Mouse (Mus musculus) spleen, adult 2 months (tissue): Measurements from ENCODE around the gene Plekha4.

ENCODE experiments used
- CTCF ChIP-seq: fragments of 200-500 bp; IDR thresholded peaks from 2 replicates; pipeline ENCODE4 v1.5.1; 2011; ENCODE audit warnings: mild to moderate bottlenecking, inconsistent platforms; ENCODE audit not compliant: insufficient read depth, insufficient read length, insufficient replicate concordance; ENCODE audit errors: extremely low read depth
- POLR2A ChIP-seq: fragments of 200-500 bp; IDR thresholded peaks from 2 replicates; pipeline ENCODE4 v1.6.1; 2011; ENCODE audit warnings: low read depth, low read length, inconsistent platforms

DNA sequence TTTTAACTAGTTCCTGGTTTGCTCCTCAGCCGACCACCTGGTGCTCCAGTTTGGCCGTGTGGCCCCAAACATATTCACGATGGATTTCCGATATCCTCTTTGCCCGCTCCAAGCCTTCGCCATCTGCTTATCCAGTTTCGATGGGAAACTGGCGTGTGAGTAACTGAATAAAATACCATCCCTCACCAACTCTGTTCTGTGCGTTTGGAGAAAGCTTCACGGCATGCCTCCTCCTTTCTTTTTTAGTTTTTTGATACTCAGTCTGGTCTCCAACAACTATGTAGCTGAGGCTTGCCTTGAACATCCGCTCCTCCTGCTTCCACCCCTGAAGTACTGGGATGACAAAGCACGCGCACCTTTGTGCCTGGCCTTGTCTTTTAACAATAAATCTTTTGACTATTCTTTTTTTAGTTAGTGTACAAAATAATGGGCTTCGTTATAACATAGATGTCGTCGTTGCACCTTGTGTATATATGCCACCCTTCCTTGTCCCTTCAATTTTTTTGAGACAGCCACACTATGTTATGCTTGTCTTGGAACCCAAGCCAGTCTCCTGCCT, 3.9 kb upstream of the Plekha4 start:
- TF ChIP-seq CTCF, result no peak
- TF ChIP-seq POLR2A, result no peak
